Mouse (Mus musculus) brain, embryonic 14.5 days (tissue): ENCODE data around the gene Sdad1.

Experiments
- CTCF ChIP-seq: fragments of 200-500 bp; IDR thresholded peaks from 2 replicates; pipeline ENCODE4 v1.5.1; 2012; ENCODE audit warnings: inconsistent platforms, mild to moderate bottlenecking, moderate library complexity, borderline replicate concordance; ENCODE audit not compliant: insufficient read depth, insufficient read length; ENCODE audit errors: extremely low read depth
- POLR2A ChIP-seq: fragments of 200-500 bp; IDR thresholded peaks from 2 replicates; pipeline ENCODE4 v1.6.1; 2012; ENCODE audit warnings: mild to moderate bottlenecking, inconsistent platforms, borderline replicate concordance; ENCODE audit not compliant: poor library complexity, insufficient read depth, insufficient read length, severe bottlenecking; ENCODE audit errors: extremely low read depth

GRCm38 (mm10) chr5:92262646-92263045, 47.6 kb downstream of the Sdad1 start:
- TF ChIP-seq CTCF (no peak), POLR2A (no peak)
